Mouse (Mus musculus): ENCODE data around the gene Cryzl2. TPM values are rescaled to one million over a fixed set of nuclear protein-coding genes. Genes with fewer than 3 reads are reported as not detected.

The Cryzl2 gene
- total and polyA plus RNA-seq, 3 experiments: 0.04 to 0.12 TPM; not detected in 1

DNA sequence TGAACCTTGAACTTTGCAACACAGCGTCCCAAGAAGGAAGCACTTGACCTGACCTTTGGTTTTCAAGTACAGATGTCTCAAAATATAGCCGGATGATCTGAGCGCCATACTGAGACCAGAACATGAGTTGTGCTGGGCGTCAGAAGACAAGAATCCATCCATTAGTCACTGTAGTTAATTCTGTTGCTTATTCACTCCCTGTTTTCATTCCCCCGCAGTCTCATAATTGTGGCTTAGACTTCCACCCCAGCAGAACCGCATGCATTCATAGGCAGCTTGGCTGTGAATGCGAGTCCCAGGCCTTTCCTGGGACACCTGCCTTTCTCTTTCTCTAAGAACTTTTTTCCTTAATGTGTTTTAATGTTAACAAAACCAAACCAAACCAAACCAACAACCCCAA lies 14.3 kb downstream of the Cryzl2 start:
- H3K9ac ChIP-seq (ENCODE audit: control insufficient read depth, low read depth, low read length, poor library complexity, severe bottlenecking): no peak overlapping the region
- TF ChIP-seq TBP (IDR thresholded peaks at IDR 0.05; ENCODE audit: low read depth, low read length) (no peak), RCOR1 (IDR thresholded peaks at IDR 0.05; ENCODE audit: low read depth, low read length) (no peak), MAFK (IDR thresholded peaks at IDR 0.05; ENCODE audit: borderline replicate concordance, low read depth, low read length) (no peak), MEF2A (IDR thresholded peaks at IDR 0.05; ENCODE audit: extremely low read depth, insufficient replicate concordance, low read depth, low read length, poor library complexity, severe bottlenecking) (no peak), MYC (IDR thresholded peaks at IDR 0.05; ENCODE audit: low read depth, low read length) (no peak), POLR2AphosphoS2 (IDR thresholded peaks at IDR 0.05; ENCODE audit: low read length) (no peak), NRF1 (IDR thresholded peaks at IDR 0.05; ENCODE audit: insufficient read depth, low read depth, low read length, poor library complexity, severe bottlenecking) (no peak), ZKSCAN1 (IDR thresholded peaks at IDR 0.05; ENCODE audit: low read depth, low read length) (no peak), NELFE (IDR thresholded peaks at IDR 0.05; ENCODE audit: low read depth, low read length) (no peak), ETS1 (IDR thresholded peaks at IDR 0.05; ENCODE audit: low read depth, low read length) (no peak), MAZ (IDR thresholded peaks at IDR 0.05; ENCODE audit: low read depth, low read length) (no peak), POLR2AphosphoS5 (IDR thresholded peaks at IDR 0.05; ENCODE audit: borderline replicate concordance, low read depth, low read length) (no peak), ELF1 (IDR thresholded peaks at IDR 0.05; ENCODE audit: low read depth, low read length) (no peak), UBTF (IDR thresholded peaks at IDR 0.05; ENCODE audit: borderline replicate concordance, insufficient read depth, low read depth, low read length) (no peak), TCF12 (IDR thresholded peaks at IDR 0.05; ENCODE audit: low read depth, low read length) (no peak), BHLHE40 (IDR thresholded peaks at IDR 0.05; ENCODE audit: borderline replicate concordance, low read depth, low read length) (no peak), MAX (IDR thresholded peaks at IDR 0.05; ENCODE audit: low read length) (no peak), ZMIZ1 (IDR thresholded peaks at IDR 0.05; ENCODE audit: low read depth, low read length) (no peak), MXI1 (IDR thresholded peaks at IDR 0.05; ENCODE audit: low read depth, low read length) (no peak), RAD21 (IDR thresholded peaks at IDR 0.05; ENCODE audit: low read depth, low read length) (no peak)
- no peaks in the 10 kb centered on the region for H3K36me3 ChIP-seq (ENCODE audit: control insufficient read depth in 1 of 2, insufficient read depth in 2 of 2, low read length in 2 of 2)
- no peak for DNase-seq (ENCODE audit: low read depth, low spot score)
- no peaks in the 10 kb centered on the region for H3K79me2 ChIP-seq (ENCODE audit: control insufficient read depth, insufficient read depth, low read length, poor library complexity)
- H3K4me1 ChIP-seq (ENCODE audit: control insufficient read depth in 1 of 2, insufficient read depth in 2 of 2, low read length in 2 of 2): 0 out of 4 replicates have a peak, but pooled peaks cover 0 to 5% of the 10 kb centered on the region in 2 experiments
- H3K27ac ChIP-seq (ENCODE audit: control insufficient read depth, low read depth, low read length): no peak overlapping the region
- H3K27me3 ChIP-seq (ENCODE audit: control insufficient read depth in 1 of 2, insufficient read depth in 2 of 2, low read length in 2 of 2): no peaks in the 10 kb centered on the region
- no peaks in the 10 kb centered on the region for H3K9me3 ChIP-seq (replicated peaks; ENCODE audit: insufficient read depth, low read length)
- H3K4me3 ChIP-seq (ENCODE audit: control insufficient read depth in 1 of 2, insufficient read depth in 1 of 2, low read depth in 2 of 2, low read length in 2 of 2): no peak overlapping the region

DNA sequence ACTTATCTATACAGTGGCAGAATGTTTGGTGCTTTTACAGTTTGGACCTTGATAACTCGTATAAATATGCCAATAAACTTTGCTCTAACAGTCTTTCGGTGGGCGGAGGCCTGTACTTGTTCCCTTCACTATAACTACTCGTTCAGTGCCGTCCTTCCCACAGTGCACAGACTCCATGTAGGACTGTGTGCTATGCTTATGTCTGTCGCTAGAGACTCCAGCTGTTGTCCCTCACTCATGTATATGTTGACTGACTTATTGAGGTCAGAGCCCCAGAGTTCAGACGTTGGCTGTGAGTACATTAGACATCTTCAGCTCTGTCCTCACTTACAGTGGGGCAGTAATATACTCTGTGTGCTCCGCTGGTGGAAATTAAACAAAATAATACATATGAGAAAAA lies 16.5 kb downstream of the Cryzl2 start:
- Histone ChIP-seq H3K27me3 (ENCODE audit: control insufficient read depth in 1 of 2, insufficient read depth in 2 of 2, low read length in 2 of 2) (no peaks in the 10 kb centered on the region), H3K9ac (ENCODE audit: control insufficient read depth, low read depth, low read length, poor library complexity, severe bottlenecking) (no peak overlapping the region), H3K79me2 (ENCODE audit: control insufficient read depth, insufficient read depth, low read length, poor library complexity) (no peaks in the 10 kb centered on the region), H3K4me3 (ENCODE audit: control insufficient read depth in 1 of 2, insufficient read depth in 1 of 2, low read depth in 2 of 2, low read length in 2 of 2) (no peak overlapping the region), H3K4me1 (ENCODE audit: control insufficient read depth in 1 of 2, insufficient read depth in 2 of 2, low read length in 2 of 2) (peaks cover 1 to 6% of the 10 kb centered on the region in 2 experiments; a peak in 2 of 4 replicates), H3K36me3 (ENCODE audit: control insufficient read depth in 1 of 2, insufficient read depth in 2 of 2, low read length in 2 of 2) (peaks cover 0 to 2% of the 10 kb centered on the region in 2 experiments; a peak in 2 of 4 replicates), H3K9me3 (replicated peaks; ENCODE audit: insufficient read depth, low read length) (no peaks in the 10 kb centered on the region), H3K27ac (ENCODE audit: control insufficient read depth, low read depth, low read length) (no peak overlapping the region)
- no peak for TF ChIP-seq NELFE (IDR thresholded peaks at IDR 0.05; ENCODE audit: low read depth, low read length)
- TF ChIP-seq JUND (IDR thresholded peaks at IDR 0.05; ENCODE audit: low read depth, low read length): no peak
- TF ChIP-seq CHD1 (IDR thresholded peaks at IDR 0.05; ENCODE audit: low read depth, low read length): no peak
- TF ChIP-seq TBP (IDR thresholded peaks at IDR 0.05; ENCODE audit: low read depth, low read length): no peak
- TF ChIP-seq E2F4 (IDR thresholded peaks at IDR 0.05; ENCODE audit: borderline replicate concordance, low read depth, low read length): no peak
- TF ChIP-seq NRF1 (IDR thresholded peaks at IDR 0.05; ENCODE audit: insufficient read depth, low read depth, low read length, poor library complexity, severe bottlenecking): no peak
- TF ChIP-seq TAL1 (IDR thresholded peaks at IDR 0.05; ENCODE audit: low read length): no peak
- TF ChIP-seq RCOR1 (IDR thresholded peaks at IDR 0.05; ENCODE audit: low read depth, low read length): no peak
- TF ChIP-seq SMC3 (IDR thresholded peaks at IDR 0.05; ENCODE audit: low read depth, low read length): no peak
- no peak for TF ChIP-seq KAT2A (conservative IDR thresholded peaks at IDR 0.05; ENCODE audit: low read depth, low read length)
- no peak for DNase-seq (ENCODE audit: low read depth, low spot score)

Data from MEL (cell line).